Mouse (Mus musculus): Measurements from ENCODE around the gene Apba1.

- TF ChIP-seq CTCF (IDR thresholded peaks at IDR 0.05; ENCODE audit: low read depth) (no peak), EP300 (IDR thresholded peaks at IDR 0.05; ENCODE audit: low read depth) (no peak)
Observed at GRCm38 (mm10) chr19:23980598-23980997, 221.9 kb downstream of the Apba1 start.
